Mouse (Mus musculus) liver, embryonic 14.5 days (tissue): ENCODE results near the gene Pappa. TPM values are rescaled to one million over a fixed set of nuclear protein-coding genes. Genes with fewer than 3 reads are reported as not detected.

Experiments used
- ATAC-seq: fragments of 200-750 bp; cut with Nextera tagmentation; 2 replicates; pipeline ENCODE4 v1.8.0; 2017; ENCODE audit warnings: moderate number of reproducible peaks, mild to moderate bottlenecking, moderate library complexity; ENCODE audit not compliant: insufficient read depth
- DNase-seq, 3 experiments: peaks; one replicate each; pipeline ENCODE4 v3.0.0-alpha.2; 2012 to 2013; ENCODE audit warnings: low read depth in 3 of 3, low spot score in 3 of 3
- H3K27ac ChIP-seq: fragments of 300-500 bp; sonication (generic); 2 replicates; pipeline ENCODE4 v1.5.1; 2014; ENCODE audit warnings: moderate library complexity, mild to moderate bottlenecking, control low read depth, inconsistent platforms
- H3K27me3 ChIP-seq: fragments of 300-500 bp; sonication (generic); 2 replicates; pipeline ENCODE4 v1.6.1; 2014; ENCODE audit warnings: mild to moderate bottlenecking, low read length, moderate library complexity; ENCODE audit not compliant: control insufficient read depth, insufficient read depth
- H3K36me3 ChIP-seq: fragments of 300-500 bp; sonication (generic); replicated peaks from 2 replicates; pipeline ENCODE4 v1.6.1; 2014; ENCODE audit warnings: low read depth; ENCODE audit not compliant: control insufficient read depth, insufficient read depth
- H3K4me1 ChIP-seq, 2 experiments: fragments of 200-500 bp in 1 of 2; fragments of 300-500 bp in 1 of 2; sonication (generic) in 1 of 2; replicated peaks; 2 replicates each; pipeline ENCODE4 v1.6.1; 2012 to 2014; ENCODE audit warnings: antibody characterized with exemption in 1 of 2, inconsistent platforms in 1 of 2, low read length in 1 of 2; ENCODE audit not compliant: control insufficient read depth in 2 of 2, insufficient read depth in 2 of 2
- H3K4me2 ChIP-seq: fragments of 300-500 bp; sonication (generic); 2 replicates; pipeline ENCODE4 v1.6.1; 2014; ENCODE audit warnings: low read depth, mild to moderate bottlenecking, control low read depth, moderate library complexity
- H3K4me3 ChIP-seq, 2 experiments: fragments of 200-500 bp in 1 of 2; fragments of 300-500 bp in 1 of 2; sonication (generic) in 1 of 2; 2 replicates each; pipeline ENCODE4 v1.5.1; 2012 to 2014; ENCODE audit warnings: low read depth in 2 of 2, low read length in 2 of 2, mild to moderate bottlenecking in 2 of 2, control low read depth in 1 of 2, inconsistent platforms in 1 of 2, moderate library complexity in 1 of 2; ENCODE audit not compliant: insufficient read depth in 1 of 2
- H3K9ac ChIP-seq: fragments of 300-500 bp; sonication (generic); replicated peaks from 2 replicates; pipeline ENCODE4 v1.6.1; 2014; ENCODE audit warnings: mild to moderate bottlenecking, control low read depth, moderate library complexity
- H3K9me3 ChIP-seq: fragments of 300-500 bp; sonication (generic); 2 replicates; pipeline ENCODE4 v1.6.1; 2016; ENCODE audit warnings: low read length, mixed read lengths; ENCODE audit not compliant: control insufficient read depth
- CTCF ChIP-seq: IDR thresholded peaks from 2 replicates; pipeline ENCODE4 v1.5.1; 2016; ENCODE audit warnings: antibody characterized with exemption, low read depth, control low read depth
- EP300 ChIP-seq: IDR thresholded peaks from 2 replicates; pipeline ENCODE4 v1.6.1; 2016; ENCODE audit warnings: antibody characterized with exemption, low read depth
- WGBS: fragments of 180-500 bp; shearing (Covaris S2); extraction: QIAGEN DNeasy Blood & Tissue Kit; methylation state at CpG from one replicate; pipeline ENCODE4 v1.1.7; 2014; ENCODE audit not compliant: insufficient replicate concordance; 5-methylcytosine and 5-hydroxymethylcytosine counted together
- polyA plus RNA-seq, 2 experiments: library from polyadenylated mRNA; depleted of rRNA in 1 of 2; stranded (reverse) in 1 of 2; unstranded in 1 of 2; fragments of >200 nt; fragmentation: Nextera tagmentation in 1 of 2; extraction: Ambion mirVana in 1 of 2; gene quantifications; 2 replicates each; pipeline versions ENCODE4 v1.2.1 to v1.2.3; 2012 to 2014

Gene Pappa
- polyA plus RNA-seq, 2 experiments: 0.01 TPM

GRCm38 (mm10) chr4:65126451-65127290 lies 2.7 kb downstream of the Pappa start:
- H3K4me3 ChIP-seq: peak overlapping the region; percentile 31 to 33

DNA sequence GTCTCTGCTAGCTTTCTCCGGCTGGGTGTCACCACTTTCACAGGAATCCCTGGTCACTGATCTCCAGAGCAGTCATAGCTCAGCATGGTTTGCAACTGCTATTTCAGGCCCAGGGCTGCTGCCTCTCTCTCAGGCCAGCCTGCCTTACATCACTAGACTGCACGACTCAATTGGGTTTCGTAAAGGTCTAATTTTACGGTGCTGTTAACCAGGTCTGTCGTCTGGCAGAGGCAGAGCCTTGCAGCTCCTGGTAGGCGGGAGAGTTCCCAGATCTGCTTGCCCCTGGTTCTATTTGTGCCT lies 3.3 kb downstream of the Pappa start:
- no peak overlapping the region for H3K4me2 ChIP-seq
- no peak overlapping the region for H3K4me3 ChIP-seq
- no peaks in the 10 kb centered on the region for H3K4me1 ChIP-seq
- TF ChIP-seq EP300 (no peak), CTCF (no peak)
- ATAC-seq (no peak), DNase-seq (no peak)
- no peaks in the 10 kb centered on the region for H3K9me3 ChIP-seq
- no peak overlapping the region for H3K27ac ChIP-seq
- H3K36me3 ChIP-seq: no peaks in the 10 kb centered on the region
- peaks cover 28% of the 10 kb centered on the region for H3K27me3 ChIP-seq
- WGBS: 33% methylated on average over 6 of the region's 6 CpGs
- H3K9ac ChIP-seq: no peak overlapping the region

More at GRCm38 (mm10) chr4:65126451-65127290, 2.7 kb downstream of the Pappa start:
- TF ChIP-seq EP300 (no peak), CTCF (no peak)
- no peaks in the 10 kb centered on the region for H3K4me1 ChIP-seq
- 14% methylated on average over 23 of the region's 23 CpGs for WGBS
- DNase-seq (no peak), ATAC-seq (no peak)
- peaks cover 28% of the 10 kb centered on the region for H3K27me3 ChIP-seq
- H3K4me2 ChIP-seq: peak overlapping the region; percentile 49
- H3K36me3 ChIP-seq: no peaks in the 10 kb centered on the region
- no peak overlapping the region for H3K27ac ChIP-seq
- H3K9ac ChIP-seq: no peak overlapping the region
- H3K9me3 ChIP-seq: no peaks in the 10 kb centered on the region

GRCm38 (mm10) chr4:65132657-65133056 lies 8.7 kb downstream of the Pappa start:
- no peak overlapping the region for H3K9ac ChIP-seq
- WGBS: 42% methylated on average over 3 of the region's 3 CpGs
- H3K4me1 ChIP-seq: no peaks in the 10 kb centered on the region

GRCm38 (mm10) chr4:65134358-65134757 lies 10.4 kb downstream of the Pappa start:
- no peak overlapping the region for H3K4me2 ChIP-seq
- no peaks in the 10 kb centered on the region for H3K27me3 ChIP-seq
- H3K9me3 ChIP-seq: no peaks in the 10 kb centered on the region
- no peak for DNase-seq
- 54% methylated on average over 5 of the region's 5 CpGs for WGBS
- no peak overlapping the region for H3K4me3 ChIP-seq
- H3K36me3 ChIP-seq: no peaks in the 10 kb centered on the region
- TF ChIP-seq EP300 (no peak), CTCF (no peak)
- H3K4me1 ChIP-seq: no peaks in the 10 kb centered on the region
- H3K27ac ChIP-seq: no peak overlapping the region
- no peak for ATAC-seq
- H3K9ac ChIP-seq: no peak overlapping the region

More at GRCm38 (mm10) chr4:65132657-65133056, 8.7 kb downstream of the Pappa start:
- Histone ChIP-seq H3K4me2 (no peak overlapping the region), H3K36me3 (no peaks in the 10 kb centered on the region), H3K27ac (no peak overlapping the region), H3K27me3 (no peaks in the 10 kb centered on the region; the same call in 1 of the 2 replicates), H3K9me3 (no peaks in the 10 kb centered on the region), H3K4me3 (no peak overlapping the region)
- ATAC-seq (no peak), DNase-seq (no peak)
- no peak for TF ChIP-seq EP300
- TF ChIP-seq CTCF: no peak

DNA sequence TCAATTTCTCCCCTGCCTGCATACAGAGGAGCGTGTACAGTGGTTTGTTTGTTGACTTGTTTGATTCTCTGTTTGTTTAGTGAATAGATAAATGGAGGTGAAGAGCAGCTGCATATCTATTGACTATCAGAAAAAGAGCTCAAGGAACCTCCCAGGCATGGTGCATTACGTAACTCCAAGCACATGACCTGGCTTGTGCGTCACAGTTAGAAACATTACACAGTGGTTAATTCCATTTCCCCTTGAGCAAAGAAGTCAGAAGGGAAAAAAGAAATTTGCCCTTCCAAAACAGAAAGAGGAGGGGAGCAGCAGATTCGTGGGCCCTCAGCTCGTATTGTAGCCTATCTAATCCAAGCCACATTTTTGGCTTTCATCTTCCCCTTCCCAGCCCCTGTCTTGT lies 11.1 kb downstream of the Pappa start:
- H3K4me3 ChIP-seq: no peak overlapping the region
- H3K27ac ChIP-seq: no peak overlapping the region
- 48% methylated on average over 5 of the region's 5 CpGs for WGBS
- DNase-seq (no peak), ATAC-seq (no peak)
- TF ChIP-seq EP300 (no peak), CTCF (no peak)
- no peaks in the 10 kb centered on the region for H3K36me3 ChIP-seq
- H3K4me2 ChIP-seq: no peak overlapping the region
- no peaks in the 10 kb centered on the region for H3K4me1 ChIP-seq
- no peaks in the 10 kb centered on the region for H3K9me3 ChIP-seq
- no peaks in the 10 kb centered on the region for H3K27me3 ChIP-seq
- no peak overlapping the region for H3K9ac ChIP-seq
